Mouse (Mus musculus) embryonic fibroblast, embryonic 13.5 days (primary cell): Measurements from ENCODE around the gene Tecta.

ENCODE experiments used
- CTCF ChIP-seq: IDR thresholded peaks from 2 replicates; pipeline ENCODE4 v1.5.1; 2011; ENCODE audit warnings: mild to moderate bottlenecking, control low read depth, low read length, moderate library complexity, borderline replicate concordance; ENCODE audit not compliant: insufficient read depth
- POLR2A ChIP-seq: IDR thresholded peaks from 2 replicates; pipeline ENCODE4 v1.6.1; 2011; ENCODE audit warnings: low read depth, mild to moderate bottlenecking, control low read depth, low read length, moderate library complexity

- TF ChIP-seq CTCF, result no peak
- TF ChIP-seq POLR2A, result no peak
These were observed 67.0 kb downstream of the Tecta start for GRCm38 (mm10) chr9:42332692-42333091.
